Mouse (Mus musculus) megakaryocyte-erythroid progenitor cell, adult 5 weeks (primary cell): ENCODE results near the gene Gm15127. TPM values are rescaled to one million over a fixed set of nuclear protein-coding genes. Genes with fewer than 3 reads are reported as not detected.

ENCODE experiments used
- polyA plus RNA-seq: library from polyadenylated mRNA; stranded (reverse); fragments of >175 nt; gene quantifications from 2 replicates; pipeline ENCODE4 v1.2.3, GENCODE M21; 2012

Gm15127 gene
- not detected in 2 replicates for polyA plus RNA-seq

GRCm38 (mm10) chrX:148663298-148663697 lies at the start of gene Gm15127:
TSS of gene Gm15127 (plus strand) at chrX:148663598.

DNA sequence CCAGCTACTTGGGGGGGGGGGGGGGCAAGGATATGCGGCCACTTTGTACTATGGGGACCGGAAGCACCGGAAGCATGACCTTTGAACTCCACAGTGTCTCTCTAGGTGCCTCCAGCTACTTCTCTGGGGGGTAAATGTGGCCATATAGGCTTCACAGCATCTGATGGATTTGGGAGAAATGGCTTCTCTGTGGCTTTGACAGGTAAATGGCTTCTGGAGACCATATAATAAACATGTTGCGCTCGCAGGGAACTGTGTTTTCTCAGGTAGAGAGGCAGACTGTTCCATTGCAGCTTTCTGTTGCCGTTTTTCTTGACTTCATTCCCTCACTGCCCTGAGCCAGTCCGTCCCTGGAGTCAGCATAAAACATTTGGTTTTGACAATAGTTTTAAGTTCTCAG lies 48.3 kb upstream of the Gm15127 start, which contains the start of gene Gm8334:
Gene Gm8334 (minus strand): TSS at position 101 of the 400 bp plus-strand sequence.

Other genes starting within 250 kb of the Gm15127 start
- gene Gm15114, start 174.6 kb upstream of the Gm15127 start, polyA plus RNA-seq: not detected in 2 replicates
- gene Gm8334, start 48.4 kb upstream of the Gm15127 start, polyA plus RNA-seq: 0.03 TPM in 1 of 2 replicates, not detected in the other
- gene Luzp4, start 194.0 kb downstream of the Gm15127 start, polyA plus RNA-seq: not detected in 2 replicates